Mouse (Mus musculus): ENCODE results near the gene Tom1. TPM values are rescaled to one million over a fixed set of nuclear protein-coding genes. Genes with fewer than 3 reads are reported as not detected.

The Tom1 gene
- polyA plus RNA-seq (2014; fragmentation: Illumina TruSeq; extraction: RNeasy Lipid Tissue Mini Kit (QIAGEN cat#74804); ENCODE audit: low replicate concordance), result not detected

DNA sequence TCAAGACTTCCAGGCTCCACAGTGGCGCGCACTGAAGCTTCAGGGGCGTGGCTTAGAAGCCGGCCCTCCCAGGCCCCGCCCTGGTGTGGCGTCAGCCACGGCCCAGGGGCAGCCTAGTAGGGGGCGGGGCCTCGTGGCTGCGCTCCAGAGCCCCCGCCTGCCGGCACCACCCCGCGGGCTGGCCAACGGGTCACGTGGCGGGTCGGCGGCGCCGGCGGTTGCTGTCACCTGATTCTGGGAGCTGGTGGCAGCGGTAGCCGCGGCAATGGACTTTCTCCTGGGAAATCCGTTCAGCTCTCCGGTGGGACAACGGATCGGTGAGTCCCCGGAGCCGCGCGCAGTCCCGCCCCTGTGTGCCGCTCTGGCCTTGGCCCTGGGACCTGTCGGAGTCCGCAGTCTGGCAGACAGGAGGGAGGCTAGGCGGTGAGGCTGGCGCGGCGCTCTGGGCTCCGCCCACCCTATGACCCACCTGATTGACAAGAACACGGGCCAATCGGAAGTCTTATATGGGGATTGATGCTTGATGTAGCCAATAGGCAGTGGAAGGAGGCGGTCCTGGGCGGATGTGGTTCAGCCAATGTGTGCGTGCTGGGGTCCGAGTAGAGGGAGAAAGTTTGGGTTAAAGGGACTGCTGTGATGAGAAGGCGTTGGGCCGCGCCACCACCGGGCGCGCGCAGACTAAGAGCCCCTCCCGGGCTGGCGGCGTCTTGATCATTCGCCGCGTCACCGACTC is at the start of gene Tom1:
Gene Tom1, plus strand, starts transcription at position 195 of the 733 bp plus-strand sequence.

DNA sequence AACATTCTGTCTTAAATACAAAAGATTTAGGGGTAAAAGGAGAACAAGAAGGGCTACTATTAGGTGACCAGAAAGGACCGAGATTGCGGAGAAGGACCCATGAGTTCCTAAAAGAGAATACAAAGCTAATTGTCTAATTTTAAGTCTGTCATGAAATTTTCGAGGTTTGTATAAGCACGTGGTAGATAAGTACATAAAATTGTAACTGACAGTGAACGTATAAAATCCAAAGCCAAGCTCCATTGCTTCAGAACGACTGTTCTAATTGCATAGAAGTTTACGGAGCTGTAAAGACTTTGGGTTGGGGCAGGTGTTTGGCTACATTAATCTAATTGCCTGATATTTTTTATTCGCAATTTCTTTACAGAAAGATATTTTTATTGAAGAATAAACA is 40.4 kb upstream of the Tom1 start, which contains the start of gene Hmgxb4:
Gene Hmgxb4, plus strand, starts transcription at position 276 of the 394 bp plus-strand sequence.

DNA sequence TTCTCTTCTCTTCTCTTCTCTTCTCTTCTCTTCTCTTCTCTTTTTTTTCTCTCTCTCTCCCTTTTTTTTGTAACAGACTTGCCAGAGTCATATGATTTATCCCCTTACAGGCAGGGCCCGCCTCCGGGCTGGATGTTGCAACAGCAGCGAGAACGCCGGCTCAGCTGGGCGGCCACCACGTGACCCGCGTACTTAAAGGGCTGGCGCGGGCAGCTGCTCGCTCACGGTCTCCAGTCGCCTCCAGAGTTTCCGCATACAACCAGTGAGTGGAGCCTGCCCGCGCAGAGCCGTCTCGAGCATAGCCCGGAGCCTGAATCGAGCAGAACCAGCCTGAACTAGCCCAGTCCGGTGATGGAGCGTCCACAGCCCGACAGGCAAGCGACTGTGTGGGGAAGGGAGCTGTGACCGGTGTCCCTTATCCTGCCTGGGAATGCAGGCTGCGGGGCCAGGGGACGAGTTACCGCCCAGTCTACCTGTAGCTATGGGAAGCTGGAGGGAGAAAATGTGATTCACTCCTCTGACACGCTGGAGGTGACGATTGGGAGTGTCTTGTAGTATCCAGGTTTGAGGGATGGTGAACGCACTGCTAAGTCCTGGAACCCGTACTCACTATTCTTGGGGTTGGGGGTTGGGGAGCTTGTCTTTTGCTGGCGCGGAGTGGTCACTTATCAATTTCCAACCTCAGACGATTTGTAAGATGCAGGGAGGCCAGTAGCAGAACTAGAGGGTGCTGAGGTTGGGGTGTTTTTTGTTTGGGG is 60.1 kb downstream of the Tom1 start, which contains the start of gene Hmox1:
Gene Hmox1, plus strand, starts transcription at position 223 of the 758 bp plus-strand sequence.

DNA sequence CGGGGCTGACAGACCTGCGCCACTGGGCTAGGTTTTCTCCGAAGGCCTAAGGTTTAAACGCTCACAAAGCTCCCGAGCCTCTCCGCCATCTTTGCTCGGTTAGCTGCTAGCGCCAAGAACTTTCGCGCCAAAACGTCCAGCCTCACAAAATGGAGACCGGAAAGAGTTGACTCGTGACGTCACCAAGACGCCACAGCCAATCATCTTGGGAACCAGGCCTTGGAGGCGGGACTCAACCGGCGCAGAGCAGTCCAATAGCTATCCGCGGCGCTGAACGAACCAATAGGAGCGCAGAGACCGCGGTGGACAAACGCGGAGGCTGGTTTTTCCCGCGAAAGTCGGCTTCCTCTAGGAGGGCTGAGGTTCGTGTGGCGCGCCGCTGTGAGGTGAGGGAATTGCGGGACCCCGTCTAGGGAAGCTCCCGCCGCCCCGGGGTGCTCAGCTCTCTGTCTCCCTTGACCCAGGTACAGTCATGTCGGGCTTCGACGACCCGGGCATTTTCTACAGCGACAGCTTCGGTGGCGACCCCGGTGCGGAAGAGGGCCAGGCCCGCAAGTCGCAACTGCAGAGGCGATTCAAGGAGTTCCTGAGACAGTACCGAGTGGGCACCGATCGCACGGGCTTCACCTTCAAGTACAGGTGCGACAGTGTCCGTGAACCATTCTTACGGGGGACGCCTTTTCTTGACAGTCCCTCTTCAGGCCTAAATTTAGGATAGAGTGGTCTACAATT is 75.9 kb downstream of the Tom1 start, which contains the start of gene Mcm5:
Gene Mcm5, plus strand, starts transcription at position 334 of the 732 bp plus-strand sequence.

Other genes with a start within 250 kb of the Tom1 start
- 37.9 TPM for gene Isx, start 160.5 kb upstream of the Tom1 start, polyA plus RNA-seq (2014; fragmentation: Illumina TruSeq; extraction: RNeasy Lipid Tissue Mini Kit (QIAGEN cat#74804); ENCODE audit: low replicate concordance)
- gene Hmgxb4, start 40.3 kb upstream of the Tom1 start, polyA plus RNA-seq (2014; fragmentation: Illumina TruSeq; extraction: RNeasy Lipid Tissue Mini Kit (QIAGEN cat#74804); ENCODE audit: low replicate concordance), result 18.0 TPM
- gene Hmox1, start 59.9 kb downstream of the Tom1 start, polyA plus RNA-seq (2014; fragmentation: Illumina TruSeq; extraction: RNeasy Lipid Tissue Mini Kit (QIAGEN cat#74804); ENCODE audit: low replicate concordance), result 0.26 TPM
- 1.4 TPM for gene Mcm5, start 75.9 kb downstream of the Tom1 start, polyA plus RNA-seq (2014; fragmentation: Illumina TruSeq; extraction: RNeasy Lipid Tissue Mini Kit (QIAGEN cat#74804); ENCODE audit: low replicate concordance)
- gene Rasd2, start 180.2 kb downstream of the Tom1 start, polyA plus RNA-seq (2014; fragmentation: Illumina TruSeq; extraction: RNeasy Lipid Tissue Mini Kit (QIAGEN cat#74804); ENCODE audit: low replicate concordance), result not detected